Mouse (Mus musculus): Measurements from ENCODE around the gene Ccnk. TPM values are rescaled to one million over a fixed set of nuclear protein-coding genes. Genes with fewer than 3 reads are reported as not detected.

Gene Ccnk
- total RNA-seq, 2 experiments from 2014 or later = 61.6 to 71.1 TPM

GRCm38 (mm10) chr12:108187541-108188091 is 8.2 kb downstream of the Ccnk start:
- DNase-seq = peak; percentile 78

GRCm38 (mm10) chr12:108193878-108194277 is 14.5 kb downstream of the Ccnk start:
- DNase-seq = no peak

GRCm38 (mm10) chr12:108195761-108196160 is 16.4 kb downstream of the Ccnk start:
- no peak for DNase-seq

GRCm38 (mm10) chr12:108198447-108198846 is 19.1 kb downstream of the Ccnk start:
- DNase-seq = no peak

GRCm38 (mm10) chr12:108200094-108200493 is 20.7 kb downstream of the Ccnk start:
- no peak for DNase-seq

GRCm38 (mm10) chr12:108203895-108204294 is 24.5 kb downstream of the Ccnk start:
- no peak for DNase-seq

GRCm38 (mm10) chr12:108204978-108205377 is 25.6 kb downstream of the Ccnk start:
- DNase-seq = no peak

GRCm38 (mm10) chr12:108206641-108207040 is 27.3 kb downstream of the Ccnk start:
- peak; percentile 56 for DNase-seq

GRCm38 (mm10) chr12:108208216-108208615 is 28.8 kb downstream of the Ccnk start:
- DNase-seq = no peak

- DNase-seq = peak; percentile 65
These were observed 29.5 kb downstream of the Ccnk start for GRCm38 (mm10) chr12:108208726-108209438.

- no peak for DNase-seq
These were observed 31.2 kb downstream of the Ccnk start for GRCm38 (mm10) chr12:108210623-108211022.

GRCm38 (mm10) chr12:108212071-108212470 is 32.7 kb downstream of the Ccnk start:
- no peak for DNase-seq

GRCm38 (mm10) chr12:108212476-108212875 is 33.1 kb downstream of the Ccnk start:
- DNase-seq = no peak

GRCm38 (mm10) chr12:108213090-108214041 is 34.0 kb downstream of the Ccnk start:
- no peak for DNase-seq

GRCm38 (mm10) chr12:108215090-108215489 is 35.7 kb downstream of the Ccnk start:
- no peak for DNase-seq

- no peak for DNase-seq
These were observed 37.4 kb downstream of the Ccnk start for GRCm38 (mm10) chr12:108216611-108217370.

- no peak for DNase-seq
These were observed 38.2 kb downstream of the Ccnk start for GRCm38 (mm10) chr12:108217572-108217971.

- DNase-seq = no peak
These were observed 39.8 kb downstream of the Ccnk start for GRCm38 (mm10) chr12:108219163-108219562.

GRCm38 (mm10) chr12:108219825-108220616 is 40.6 kb downstream of the Ccnk start:
- DNase-seq = no peak

- no peak for DNase-seq
These were observed 41.2 kb downstream of the Ccnk start for GRCm38 (mm10) chr12:108220621-108221020.

- DNase-seq = no peak
These were observed 41.8 kb downstream of the Ccnk start for GRCm38 (mm10) chr12:108221206-108221605.
